In genomic region chr4:137853822-137854221, GRCm38 (mm10) we compare ENCODE assay signal across 13 mouse cellular contexts. TPM values are rescaled to one million over a fixed set of nuclear protein-coding genes. Genes with fewer than 3 reads are reported as not detected.
DNase-seq lines count a peak whose midpoint lies in the region; ATAC-seq and TF ChIP-seq lines count a peak whose summit lies in the region.
"Had no signal": no experiment of that assay in that cellular context is flagged by ENCODE, and none has a peak within 500 bp of the region (broad histone marks: within the 10 kb centered on the region; RNA-seq: fewer than 3 reads in every experiment).

No protein-coding gene starts in this region.

- no peak for TF ChIP-seq CTCF in heart, adult 2 months (IDR thresholded peaks at IDR 0.05)

- intact Hi-C loops in heart, adult 2 months (cut with DNase I): no loop called here

- no peak for TF ChIP-seq EP300 in heart, adult 2 months (IDR thresholded peaks at IDR 0.05; ENCODE audit: insufficient read depth, low read depth, low read length)

- H3K27ac ChIP-seq in heart, adult 2 months: no peak overlapping the region
- H3K27ac ChIP-seq in embryonic facial prominence, embryonic 10.5 days (replicated peaks): no peak overlapping the region; the same call in 1 of the 2 replicates
- H3K27ac ChIP-seq: embryonic facial prominence, embryonic 12.5 days; kidney, postnatal 0 days; liver, embryonic 15.5 days; midbrain, embryonic 15.5 days had no signal

- DNase-seq in heart, adult 18-20 months: peak; percentile 41 to 66
- no peak for DNase-seq in heart, adult 2 months
- peak; percentile 90 for DNase-seq in 3T3-L1 (ENCODE audit: low read depth, low spot score)
- DNase-seq in induced T-regulatory cell, adult 2 months (ENCODE audit: low read depth): peak; percentile 74
- no peak for DNase-seq in embryonic facial prominence, embryonic 10.5 days (ENCODE audit: low spot score)
- no peak for DNase-seq in frontal cortex, postnatal 14 days (ENCODE audit: low spot score in 2 of 2)
- no peak for DNase-seq in kidney, postnatal 36 days

- H3K36me3 ChIP-seq in heart, adult 2 months (ENCODE audit: control insufficient read depth, insufficient read depth, low read length): no peaks in the 10 kb centered on the region
- H3K36me3 ChIP-seq in embryonic facial prominence, embryonic 10.5 days (replicated peaks): no peaks in the 10 kb centered on the region
- H3K36me3 ChIP-seq: embryonic facial prominence, embryonic 12.5 days; liver, embryonic 15.5 days; midbrain, embryonic 15.5 days had no signal

- no peak overlapping the region for H3K9ac ChIP-seq in heart, adult 2 months (ENCODE audit: low read depth, low read length)
- H3K9ac ChIP-seq: embryonic facial prominence, embryonic 12.5 days; liver, embryonic 15.5 days; midbrain, embryonic 15.5 days had no signal

- 65% methylated on average over 6 of the region's 6 CpGs for WGBS in heart, adult 2 months
- 94% methylated on average over 6 of the region's 6 CpGs for WGBS in embryonic facial prominence, embryonic 10.5 days

- TF ChIP-seq POLR2A in heart, adult 2 months (IDR thresholded peaks at IDR 0.05; ENCODE audit: insufficient read depth, low read depth, low read length): no peak

- ATAC-seq in activated CD4-positive, CD25-positive, alpha-beta regulatory T cell, adult 4 months: peak; percentile 85
- ATAC-seq: forebrain, embryonic 16.5 days; midbrain, embryonic 15.5 days had no signal

- peaks cover 3% of the 10 kb centered on the region for H3K4me1 ChIP-seq in heart, adult 2 months (ENCODE audit: control insufficient read depth, insufficient read depth, low read length)
- H3K4me1 ChIP-seq in embryonic facial prominence, embryonic 10.5 days: peaks cover 29% of the 10 kb centered on the region
- H3K4me1 ChIP-seq: embryonic facial prominence, embryonic 12.5 days; midbrain, embryonic 15.5 days had no signal

- no peak overlapping the region for H3K4me3 ChIP-seq in heart, adult 2 months
- H3K4me3 ChIP-seq in embryonic facial prominence, embryonic 10.5 days: no peak overlapping the region
- H3K4me3 ChIP-seq: embryonic facial prominence, embryonic 12.5 days; liver, embryonic 15.5 days; midbrain, embryonic 15.5 days had no signal

- 0 out of 2 replicates have a peak, but pooled peaks cover 3% of the 10 kb centered on the region for H3K9me3 ChIP-seq in embryonic facial prominence, embryonic 10.5 days
- H3K9me3 ChIP-seq: embryonic facial prominence, embryonic 12.5 days; liver, embryonic 15.5 days; midbrain, embryonic 15.5 days had no signal

- no peaks in the 10 kb centered on the region for H3K27me3 ChIP-seq in heart, adult 2 months (ENCODE audit: control insufficient read depth, insufficient read depth, low read length)
- H3K27me3 ChIP-seq in embryonic facial prominence, embryonic 10.5 days (replicated peaks; ENCODE audit: low read depth, poor library complexity, severe bottlenecking): 0 out of 2 replicates have a peak, but pooled peaks cover 4% of the 10 kb centered on the region
- H3K27me3 ChIP-seq: embryonic facial prominence, embryonic 12.5 days; midbrain, embryonic 15.5 days had no signal

- H3K79me2 ChIP-seq in heart, adult 2 months (replicated peaks; ENCODE audit: control insufficient read depth, insufficient read depth, low read length): no peaks in the 10 kb centered on the region

RNA-seq across cellular contexts. Expression of gene Ece1, which starts 8.2 kb away (rescaled TPM):
- 100 to 1,000 TPM; 105 to 121 TPM for total RNA-seq in heart, adult 18-20 months (2021)
- 100 to 1,000 TPM; 102 to 120 TPM for total RNA-seq in heart, adult 2 months (2021)
- 23.3 and 27.3 TPM in 2 replicates for polyA plus RNA-seq in heart, adult 2 months (2012; rRNA removed)
- polyA plus RNA-seq in activated CD4-positive, CD25-positive, alpha-beta regulatory T cell, adult 4 months (2017; shearing (Covaris generic)): 10 to 100 TPM; 17.2 to 18.6 TPM
- 46.6 and 54.5 TPM in 2 replicates for polyA plus RNA-seq in embryonic facial prominence, embryonic 10.5 days (2016; fragmentation: Nextera tagmentation; extraction: Ambion mirVana)

RNA-seq across cellular contexts. Expression of gene Alpl, which starts 57.6 kb away (rescaled TPM):
- 10 to 100 TPM; 55.4 to 56.0 TPM for total RNA-seq in heart, adult 18-20 months (2021)
- 10 to 100 TPM; 55.6 to 64.8 TPM for total RNA-seq in heart, adult 2 months (2021)
- polyA plus RNA-seq in heart, adult 2 months (2012; rRNA removed): 33.2 and 47.8 TPM in 2 replicates
- polyA plus RNA-seq in activated CD4-positive, CD25-positive, alpha-beta regulatory T cell, adult 4 months (2017; shearing (Covaris generic)): 1 to 10 TPM in 1 of 2 experiments, under 1 TPM in 1; 0.54 to 1.1 TPM
- polyA plus RNA-seq in embryonic facial prominence, embryonic 10.5 days (2016; fragmentation: Nextera tagmentation; extraction: Ambion mirVana): 12.9 and 18.7 TPM in 2 replicates

Comparison
In these comparisons a context has a peak if more than half of its experiments do, and no peak if none do; other contexts are left out.
1. DNase-seq: peak in heart, adult 18-20 months (2 of 2), 3T3-L1 (single experiment) and induced T-regulatory cell, adult 2 months (single experiment); none in heart, adult 2 months (0 of 2), embryonic facial prominence, embryonic 10.5 days (single experiment), frontal cortex, postnatal 14 days (0 of 2) and kidney, postnatal 36 days (0 of 2).